Comparison of ENCODE assay signal across 9 mouse cellular contexts in the genomic region with DNA sequence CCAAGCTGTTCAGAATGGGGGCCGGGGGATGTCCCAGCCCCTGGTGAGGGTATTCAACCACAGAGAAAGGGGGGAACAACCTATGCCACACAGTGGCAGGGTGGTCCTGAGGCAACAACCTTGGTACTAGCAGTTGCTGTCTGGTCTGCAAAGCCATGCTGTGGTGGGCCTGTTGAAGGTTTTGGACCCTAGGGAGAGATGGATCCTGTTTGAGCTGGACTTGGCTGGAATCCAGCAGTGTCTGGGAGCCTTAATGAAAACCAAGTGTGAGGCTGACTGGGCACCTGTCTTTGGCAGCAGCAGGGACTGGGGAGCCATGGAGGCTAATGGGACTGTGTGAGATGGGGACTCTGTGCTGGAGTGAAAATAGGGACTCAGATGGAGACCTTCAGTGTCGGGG. TPM values are rescaled to one million over a fixed set of nuclear protein-coding genes. Genes with fewer than 3 reads are reported as not detected.
DNase-seq lines count a peak whose midpoint lies in the region; ATAC-seq and TF ChIP-seq lines count a peak whose summit lies in the region.
"Had no signal": no experiment of that assay in that cellular context is flagged by ENCODE, and none has a peak within 500 bp of the region (broad histone marks: within the 10 kb centered on the region; RNA-seq: fewer than 3 reads in every experiment).

No protein-coding gene starts in this region.

- peaks cover 31% of the 10 kb centered on the region for H3K4me1 ChIP-seq in heart, adult 2 months (ENCODE audit: control insufficient read depth, insufficient read depth, low read length)
- H3K4me1 ChIP-seq in forebrain, embryonic 13.5 days = peaks cover 28% of the 10 kb centered on the region
- peaks cover 30% of the 10 kb centered on the region for H3K4me1 ChIP-seq in intestine, embryonic 15.5 days (replicated peaks)
- peaks cover 5% of the 10 kb centered on the region; the same call in 1 of the 2 replicates for H3K4me1 ChIP-seq in stomach, postnatal 0 days (replicated peaks; ENCODE audit: control insufficient read depth, insufficient read depth)

- TF ChIP-seq EP300 in heart, adult 2 months (IDR thresholded peaks at IDR 0.05; ENCODE audit: insufficient read depth, low read depth, low read length) = no peak
- no peak for TF ChIP-seq EP300 in stomach, postnatal 0 days (optimal IDR thresholded peaks at IDR 0.05)

- 67% methylated on average over 2 of the region's 2 CpGs for WGBS in heart, adult 2 months
- 60% methylated on average over 2 of the region's 2 CpGs for WGBS in forebrain, embryonic 13.5 days
- 61% methylated on average over 2 of the region's 2 CpGs for WGBS in intestine, embryonic 15.5 days
- 55% methylated on average over 2 of the region's 2 CpGs for WGBS in stomach, postnatal 0 days

- no peaks in the 10 kb centered on the region for H3K79me2 ChIP-seq in heart, adult 2 months (replicated peaks; ENCODE audit: control insufficient read depth, insufficient read depth, low read length)

- peak overlapping the region; percentile 5; the same call in 1 of the 2 replicates for H3K9ac ChIP-seq in heart, adult 2 months (ENCODE audit: low read depth, low read length)
- no peak overlapping the region for H3K9ac ChIP-seq in forebrain, embryonic 13.5 days
- H3K9ac ChIP-seq in intestine, embryonic 15.5 days = no peak overlapping the region
- no peak overlapping the region for H3K9ac ChIP-seq in stomach, postnatal 0 days (ENCODE audit: low read length)

- peak overlapping the region; percentile 21 for H3K4me2 ChIP-seq in forebrain, embryonic 13.5 days
- peak overlapping the region; percentile 37 for H3K4me2 ChIP-seq in intestine, embryonic 15.5 days (replicated peaks)
- H3K4me2 ChIP-seq in stomach, postnatal 0 days (replicated peaks; ENCODE audit: low read depth) = peak overlapping the region; percentile 32

- no peak for TF ChIP-seq CTCF in heart, adult 2 months (IDR thresholded peaks at IDR 0.05)
- TF ChIP-seq CTCF in stomach, postnatal 0 days (IDR thresholded peaks at IDR 0.05; ENCODE audit: low read depth) = no peak

- H3K27ac ChIP-seq in heart, adult 2 months = peak overlapping the region; percentile 41
- peak overlapping the region; percentile 55 for H3K27ac ChIP-seq in forebrain, embryonic 13.5 days
- peak overlapping the region; percentile 8; the same call in 1 of the 2 replicates for H3K27ac ChIP-seq in intestine, embryonic 15.5 days
- no peak overlapping the region for H3K27ac ChIP-seq in stomach, postnatal 0 days (replicated peaks)

- H3K36me3 ChIP-seq in heart, adult 2 months (ENCODE audit: control insufficient read depth, insufficient read depth, low read length) = no peaks in the 10 kb centered on the region
- no peaks in the 10 kb centered on the region for H3K36me3 ChIP-seq in forebrain, embryonic 13.5 days (ENCODE audit: poor library complexity, severe bottlenecking)
- H3K36me3 ChIP-seq in intestine, embryonic 15.5 days = no peaks in the 10 kb centered on the region
- H3K36me3 ChIP-seq in stomach, postnatal 0 days (ENCODE audit: control insufficient read depth, insufficient read depth, low read length) = no peaks in the 10 kb centered on the region

- no peaks in the 10 kb centered on the region for H3K9me3 ChIP-seq in forebrain, embryonic 13.5 days (replicated peaks)
- no peaks in the 10 kb centered on the region for H3K9me3 ChIP-seq in intestine, embryonic 15.5 days
- H3K9me3 ChIP-seq in stomach, postnatal 0 days (ENCODE audit: control insufficient read depth, low read length) = no peaks in the 10 kb centered on the region

- H3K27me3 ChIP-seq in heart, adult 2 months (ENCODE audit: control insufficient read depth, insufficient read depth, low read length) = no peaks in the 10 kb centered on the region
- H3K27me3 ChIP-seq in forebrain, embryonic 13.5 days = no peaks in the 10 kb centered on the region
- 0 out of 2 replicates have a peak, but pooled peaks cover 3% of the 10 kb centered on the region for H3K27me3 ChIP-seq in intestine, embryonic 15.5 days (replicated peaks)
- no peaks in the 10 kb centered on the region for H3K27me3 ChIP-seq in stomach, postnatal 0 days (ENCODE audit: control insufficient read depth, insufficient read depth, low read length)

- peak overlapping the region; percentile 30 for H3K4me3 ChIP-seq in heart, adult 2 months
- H3K4me3 ChIP-seq in forebrain, embryonic 13.5 days = no peak overlapping the region
- H3K4me3 ChIP-seq in intestine, embryonic 15.5 days (replicated peaks) = no peak overlapping the region
- H3K4me3 ChIP-seq in stomach, postnatal 0 days (ENCODE audit: low read depth, low read length) = no peak overlapping the region

- TF ChIP-seq POLR2A in heart, adult 2 months (IDR thresholded peaks at IDR 0.05; ENCODE audit: insufficient read depth, low read depth, low read length) = no peak

- DNase-seq in heart, adult 2 months = peak; percentile 32 to 41
- DNase-seq in heart, adult 8-10 months (ENCODE audit: low spot score) = no peak
- DNase-seq in lung, postnatal 10 days = peak; percentile 66
- no peak for DNase-seq in stomach, postnatal 0 days (ENCODE audit: low spot score)
- no peak for DNase-seq in ovary, adult 18-20 months (ENCODE audit: low spot score)
- no peak for DNase-seq in layer of hippocampus, adult 8-10 months (ENCODE audit: low spot score in 2 of 2)

- intact Hi-C loops in heart, adult 2 months (cut with DNase I) = loop anchor here (2.0 kb wide), 1 partner anchor 39 kb away; no protein-coding TSS in a partner anchor

- ATAC-seq in forebrain, embryonic 13.5 days = peak; percentile 62
- peak; percentile 40 for ATAC-seq in intestine, embryonic 15.5 days
- no peak for ATAC-seq in stomach, postnatal 0 days (ENCODE audit: low FRiP score, low TSS enrichment)

RNA-seq across cellular contexts. Expression of a gene that starts 0.5 kb away (rescaled TPM):
- 10 to 100 TPM in 1 of 2 experiments, 1 to 10 TPM in 1; 9.2 to 18.9 TPM for total RNA-seq in heart, adult 2 months (2021)
- polyA plus RNA-seq in heart, adult 2 months (2012; rRNA removed) = 27.0 and 38.7 TPM in 2 replicates
- total RNA-seq in heart, adult 8-10 months (2022) = 1 to 10 TPM; 4.4 to 6.6 (median 5.1) TPM
- 5.7 and 7.6 TPM in 2 replicates for polyA plus RNA-seq in forebrain, embryonic 13.5 days (2015; fragmentation: Nextera tagmentation; extraction: Ambion mirVana)
- polyA plus RNA-seq in intestine, embryonic 15.5 days (2015; fragmentation: Nextera tagmentation; extraction: Ambion mirVana) = 2.0 and 2.2 TPM in 2 replicates
- polyA plus RNA-seq in stomach, postnatal 0 days (2015; fragmentation: Nextera tagmentation; extraction: Ambion mirVana) = 1.4 and 3.4 TPM in 2 replicates
- total RNA-seq in layer of hippocampus, adult 8-10 months (2022) = 10 to 100 TPM in 2 of 4 experiments, 1 to 10 TPM in 2; 8.9 to 13.8 (median 11.1) TPM
- total RNA-seq: neutrophil, adult 5-6 weeks had no signal

RNA-seq across cellular contexts. Expression of a gene that starts 7.7 kb away (rescaled TPM):
- not detected for total RNA-seq in heart, adult 2 months (2021)
- polyA plus RNA-seq in heart, adult 2 months (2012; rRNA removed) = 0.10 TPM in 1 of 2 replicates, not detected in the other
- total RNA-seq in heart, adult 8-10 months (2022) = not detected
- polyA plus RNA-seq in forebrain, embryonic 13.5 days (2015; fragmentation: Nextera tagmentation; extraction: Ambion mirVana) = not detected in 2 replicates
- 0.15 and 0.24 TPM in 2 replicates for polyA plus RNA-seq in intestine, embryonic 15.5 days (2015; fragmentation: Nextera tagmentation; extraction: Ambion mirVana)
- 0.55 and 1.1 TPM in 2 replicates for polyA plus RNA-seq in stomach, postnatal 0 days (2015; fragmentation: Nextera tagmentation; extraction: Ambion mirVana)
- 1 to 10 TPM in 3 of 4 experiments, under 1 TPM in 1; 0.54 to 2.7 (median 1.7) TPM for total RNA-seq in layer of hippocampus, adult 8-10 months (2022)
- total RNA-seq: neutrophil, adult 5-6 weeks had no signal

RNA-seq across cellular contexts. Expression of a gene that starts 51.9 kb away (rescaled TPM):
- total RNA-seq in heart, adult 2 months (2021) = under 1 TPM; 0.21 to 0.41 TPM
- polyA plus RNA-seq in heart, adult 2 months (2012; rRNA removed) = 0.97 and 1.1 TPM in 2 replicates
- total RNA-seq in heart, adult 8-10 months (2022) = 1 to 10 TPM in 1 of 4 experiments, under 1 TPM in 3; 0.27 to 1.5 (median 0.56) TPM
- polyA plus RNA-seq in forebrain, embryonic 13.5 days (2015; fragmentation: Nextera tagmentation; extraction: Ambion mirVana) = 2.0 and 2.6 TPM in 2 replicates
- 0.97 and 1.3 TPM in 2 replicates for polyA plus RNA-seq in intestine, embryonic 15.5 days (2015; fragmentation: Nextera tagmentation; extraction: Ambion mirVana)
- 2.0 and 2.7 TPM in 2 replicates for polyA plus RNA-seq in stomach, postnatal 0 days (2015; fragmentation: Nextera tagmentation; extraction: Ambion mirVana)
- total RNA-seq in layer of hippocampus, adult 8-10 months (2022) = 10 to 100 TPM; 33.6 to 37.1 (median 34.4) TPM

Comparison
In these comparisons a context has a peak if more than half of its experiments do, and no peak if none do; other contexts are left out.
1. DNase-seq: peak in heart, adult 2 months (2 of 2) and lung, postnatal 10 days (single experiment); none in heart, adult 8-10 months (single experiment), stomach, postnatal 0 days (single experiment), ovary, adult 18-20 months (single experiment) and layer of hippocampus, adult 8-10 months (0 of 2).
2. Peak in every context shown above with its lines, with median percentiles within 50 percentile points of each other: H3K4me2 ChIP-seq.